Mouse (Mus musculus) liver (tissue): ENCODE results near the gene Prph.

Experiments
- DNase-seq: peaks from one replicate; pipeline ENCODE4 v3.0.0-alpha.2; 2020; ENCODE audit warnings: mixed read lengths

Gene Prph

GRCm38 (mm10) chr15:99099984-99100383 is 45.0 kb downstream of the Prph start:
- no peak for DNase-seq

GRCm38 (mm10) chr15:99105238-99105637 is 50.3 kb downstream of the Prph start:
- no peak for DNase-seq

DNA sequence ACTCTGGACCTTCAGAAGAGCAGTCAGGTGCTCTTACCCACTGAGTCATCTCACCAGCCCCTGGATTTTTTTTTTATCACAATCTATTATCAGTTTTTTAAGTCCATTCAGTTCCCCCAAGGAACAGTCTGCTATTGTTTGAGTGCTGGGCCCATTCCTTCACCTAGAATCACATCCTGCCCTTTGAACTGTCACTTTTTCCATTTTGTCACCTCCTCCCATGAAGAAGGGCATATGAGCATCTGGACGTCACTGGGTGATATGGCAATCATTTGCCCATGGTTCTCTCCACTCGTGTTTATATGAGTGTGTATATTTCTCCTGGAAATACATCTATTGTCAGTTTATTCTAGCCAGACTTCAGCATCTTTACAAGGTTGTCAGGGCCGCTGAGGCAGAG is 52.9 kb downstream of the Prph start:
- no peak for DNase-seq
